Mouse (Mus musculus) heart, adult 2 months (tissue): ENCODE data around the gene Hcrt. TPM values are rescaled to one million over a fixed set of nuclear protein-coding genes. Genes with fewer than 3 reads are reported as not detected.

ENCODE experiments used
- DNase-seq, 2 experiments: peaks; one replicate each; pipeline ENCODE4 v3.0.0; 2021
- H3K27ac ChIP-seq: fragments of 200-600 bp; 2 replicates; pipeline ENCODE4 v1.8.1; 2022
- H3K27me3 ChIP-seq: fragments of 200-500 bp; 2 replicates; pipeline ENCODE4 v1.6.1; 2012; ENCODE audit warnings: mild to moderate bottlenecking, low read length, inconsistent platforms, mixed read lengths; ENCODE audit not compliant: control insufficient read depth, insufficient read depth
- H3K36me3 ChIP-seq: fragments of 200-500 bp; 2 replicates; pipeline ENCODE4 v1.6.1; 2012; ENCODE audit warnings: low read length, inconsistent platforms; ENCODE audit not compliant: control insufficient read depth, insufficient read depth
- H3K4me1 ChIP-seq: fragments of 200-500 bp; 2 replicates; pipeline ENCODE4 v1.6.1; 2011; ENCODE audit warnings: low read length; ENCODE audit not compliant: control insufficient read depth, insufficient read depth
- H3K4me3 ChIP-seq: fragments of 200-600 bp; 2 replicates; pipeline ENCODE4 v1.8.1; 2022
- H3K79me2 ChIP-seq: fragments of 200-500 bp; replicated peaks from 2 replicates; pipeline ENCODE4 v1.6.1; 2012; ENCODE audit warnings: mild to moderate bottlenecking, inconsistent platforms, low read length, moderate library complexity, mixed read lengths; ENCODE audit not compliant: control insufficient read depth, insufficient read depth
- H3K9ac ChIP-seq: fragments of 200-500 bp; 2 replicates; pipeline ENCODE4 v1.6.1; 2012; ENCODE audit warnings: low read depth, mild to moderate bottlenecking, control low read depth, inconsistent platforms, low read length, mixed read lengths
- CTCF ChIP-seq: fragments of 200-600 bp; IDR thresholded peaks from 2 replicates; pipeline ENCODE4 v1.8.1; 2022; ENCODE audit warnings: antibody characterized with exemption, mild to moderate bottlenecking, moderate library complexity
- EP300 ChIP-seq: fragments of 200-500 bp; IDR thresholded peaks from 2 replicates; pipeline ENCODE4 v1.6.1; 2011; ENCODE audit warnings: low read depth, low read length, control low read depth; ENCODE audit not compliant: insufficient read depth
- POLR2A ChIP-seq: fragments of 200-500 bp; IDR thresholded peaks from 2 replicates; pipeline ENCODE4 v1.6.1; 2011; ENCODE audit warnings: mild to moderate bottlenecking, low read depth, low read length, control low read depth; ENCODE audit not compliant: insufficient read depth
- WGBS: fragments of 180-500 bp; shearing (Covaris S2); methylation state at CpG from one replicate; pipeline ENCODE4 v1.1.7; 2018; 5-methylcytosine and 5-hydroxymethylcytosine counted together
- intact Hi-C: fragments of 180-260 bp; cut with DNase I; formaldehyde crosslinking; loops from one replicate; pipeline ENCODE4 v1.15.1; 2025
- long read RNA-seq: library from polyadenylated mRNA; stranded (forward); transcript quantifications from one replicate; pipeline ENCODE4 v2.0.0, GENCODE M21; 2021
- polyA plus RNA-seq: library from polyadenylated mRNA; depleted of rRNA; stranded (reverse); fragments of >200 nt; gene quantifications from 2 replicates; pipeline ENCODE4 v1.2.3, GENCODE M21; 2012; rRNA removed
- total RNA-seq, 2 experiments: library from RNA; stranded (reverse); gene quantifications; 2 replicates each; pipeline ENCODE4 v1.2.3; 2021

Gene Hcrt
- total RNA-seq, result not detected
- polyA plus RNA-seq, result not detected in 2 replicates
- long read RNA-seq, result 0 reads

GRCm38 (mm10) chr11:100762831-100763230 lies at the start of gene Hcrt:
Hcrt (minus strand) TSS chr11:100762931.
- Histone ChIP-seq H3K27ac (no peak within 1 kb of the TSS), H3K36me3 (no peaks in the 10 kb centered on the region), H3K4me1 (peaks cover 1% of the 10 kb centered on the region; the same call in 1 of the 2 replicates), H3K27me3 (peaks cover 10% of the 10 kb centered on the region), H3K79me2 (no peaks in the 10 kb centered on the region), H3K9ac (peak within 1 kb of the TSS; percentile 69), H3K4me3 (peak within 1 kb of the TSS; percentile 61)
- no peak for DNase-seq
- intact Hi-C loops, result loop anchor here (5.0 kb wide), 2 partner anchors 141 to 191 kb away; partner anchors contain the start of genes Cnp and Dnajc7
- TF ChIP-seq POLR2A, result no peak
- TF ChIP-seq EP300, result no peak
- TF ChIP-seq CTCF, result no peak
- 85% methylated on average over 7 of the region's 7 CpGs for WGBS

- H3K36me3 ChIP-seq, result peaks cover 3% of the 10 kb centered on the region; the same call in 1 of the 2 replicates
- H3K4me3 ChIP-seq, result no peak overlapping the region
- 74% methylated on average over 2 of the region's 2 CpGs for WGBS
- TF ChIP-seq EP300 (no peak), CTCF (peak; percentile 59), POLR2A (no peak)
- peaks cover 1% of the 10 kb centered on the region; the same call in 1 of the 2 replicates for H3K79me2 ChIP-seq
- H3K27me3 ChIP-seq, result no peaks in the 10 kb centered on the region
- H3K27ac ChIP-seq, result peak overlapping the region; percentile 53
- intact Hi-C loops, result loop anchor here (5.0 kb wide), 1 partner anchor 36 kb away; no protein-coding TSS in a partner anchor
- H3K9ac ChIP-seq, result no peak overlapping the region
- DNase-seq, result no peak
- H3K4me1 ChIP-seq, result peaks cover 9% of the 10 kb centered on the region
These were observed 48.4 kb upstream of the Hcrt start for GRCm38 (mm10) chr11:100811132-100811531.

GRCm38 (mm10) chr11:100810516-100810915 lies 47.8 kb upstream of the Hcrt start:
- intact Hi-C loops, result loop anchor here (5.0 kb wide), 1 partner anchor 37 kb away; no protein-coding TSS in a partner anchor
- WGBS, result 52% methylated on average over 9 of the region's 9 CpGs
- peak in 1 of 2 experiments; percentile 43 for DNase-seq
- peaks cover 5% of the 10 kb centered on the region; the same call in 1 of the 2 replicates for H3K36me3 ChIP-seq
- H3K4me3 ChIP-seq, result no peak overlapping the region
- TF ChIP-seq POLR2A, result no peak
- no peak for TF ChIP-seq CTCF
- no peak for TF ChIP-seq EP300
- H3K79me2 ChIP-seq, result peaks cover 1% of the 10 kb centered on the region; the same call in 1 of the 2 replicates
- peaks cover 9% of the 10 kb centered on the region for H3K4me1 ChIP-seq
- H3K27me3 ChIP-seq, result no peaks in the 10 kb centered on the region
- H3K27ac ChIP-seq, result peak overlapping the region; percentile 58
- H3K9ac ChIP-seq, result no peak overlapping the region

GRCm38 (mm10) chr11:100806380-100807305 lies 43.9 kb upstream of the Hcrt start:
- Histone ChIP-seq H3K9ac (0 out of 2 replicates have a peak overlapping the region, but pooled peaks have one; percentile 35), H3K27ac (peak overlapping the region; percentile 69)

GRCm38 (mm10) chr11:100805535-100805934 lies 42.8 kb upstream of the Hcrt start:
- Histone ChIP-seq H3K27me3 (no peaks in the 10 kb centered on the region), H3K27ac (peak overlapping the region; percentile 69), H3K4me1 (peaks cover 8% of the 10 kb centered on the region), H3K79me2 (0 out of 2 replicates have a peak, but pooled peaks cover 1% of the 10 kb centered on the region), H3K9ac (no peak overlapping the region), H3K4me3 (no peak overlapping the region), H3K36me3 (peaks cover 11% of the 10 kb centered on the region)
- TF ChIP-seq EP300 (peak; percentile 53; the same call in 1 of the 2 replicates), POLR2A (no peak), CTCF (no peak)
- 32% methylated on average over 7 of the region's 7 CpGs for WGBS
- DNase-seq, result peak; percentile 43 to 49
- intact Hi-C loops, result no loop called here

More at GRCm38 (mm10) chr11:100806380-100807305, 43.9 kb upstream of the Hcrt start:
- H3K4me3 ChIP-seq, result no peak overlapping the region
- peaks cover 1% of the 10 kb centered on the region; the same call in 1 of the 2 replicates for H3K79me2 ChIP-seq
- no peak for TF ChIP-seq EP300
- WGBS, result 52% methylated on average over 20 of the region's 20 CpGs
- intact Hi-C loops, result no loop called here
- peaks cover 8% of the 10 kb centered on the region for H3K4me1 ChIP-seq
- H3K27me3 ChIP-seq, result no peaks in the 10 kb centered on the region
- peaks cover 11% of the 10 kb centered on the region for H3K36me3 ChIP-seq
- DNase-seq, result peak in 1 of 2 experiments; percentile 23

- Histone ChIP-seq H3K27me3 (no peaks in the 10 kb centered on the region), H3K4me1 (peaks cover 8% of the 10 kb centered on the region), H3K79me2 (0 out of 2 replicates have a peak, but pooled peaks cover 1% of the 10 kb centered on the region), H3K4me3 (no peak overlapping the region), H3K9ac (no peak overlapping the region), H3K27ac (no peak overlapping the region), H3K36me3 (peaks cover 11% of the 10 kb centered on the region)
- TF ChIP-seq EP300 (no peak), CTCF (no peak), POLR2A (no peak)
- DNase-seq, result no peak
- WGBS, result 94% methylated on average over 10 of the region's 10 CpGs
- intact Hi-C loops, result no loop called here
These were observed 41.7 kb upstream of the Hcrt start for GRCm38 (mm10) chr11:100804409-100804808.
